Mouse (Mus musculus) activated CD4-positive, CD25-positive, alpha-beta regulatory T cell, adult 9 weeks (primary cell): ENCODE data around the gene Olfr1106. TPM values are rescaled to one million over a fixed set of nuclear protein-coding genes. Genes with fewer than 3 reads are reported as not detected.

Source experiments
- polyA plus RNA-seq: library from polyadenylated mRNA; unstranded; fragments of 100-300 nt; shearing (Covaris generic); gene quantifications from one replicate; pipeline ENCODE4 v1.2.1, GENCODE M21; 2017

Gene Olfr1106
- not detected for polyA plus RNA-seq

DNA sequence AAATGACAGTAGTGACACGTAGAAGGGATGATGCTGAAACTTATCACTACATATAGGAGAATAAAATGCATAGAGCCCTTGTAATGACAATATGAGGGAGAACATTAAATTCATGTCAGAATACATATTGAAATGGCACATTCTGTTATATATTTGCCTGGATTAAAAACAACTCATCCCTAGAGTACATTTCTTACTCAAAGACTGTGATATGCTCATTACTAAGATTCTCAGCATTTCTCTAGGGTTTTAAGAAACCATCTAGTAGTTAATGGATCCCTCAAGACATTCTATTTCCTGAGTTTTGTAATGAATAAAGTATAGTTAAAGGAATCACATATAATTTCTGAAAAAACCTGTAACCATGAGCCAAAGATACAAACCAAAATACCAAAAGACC lies at the start of gene Olfr1106:
Gene Olfr1106, minus strand, starts transcription at position 101 of the 400 bp plus-strand sequence.

DNA sequence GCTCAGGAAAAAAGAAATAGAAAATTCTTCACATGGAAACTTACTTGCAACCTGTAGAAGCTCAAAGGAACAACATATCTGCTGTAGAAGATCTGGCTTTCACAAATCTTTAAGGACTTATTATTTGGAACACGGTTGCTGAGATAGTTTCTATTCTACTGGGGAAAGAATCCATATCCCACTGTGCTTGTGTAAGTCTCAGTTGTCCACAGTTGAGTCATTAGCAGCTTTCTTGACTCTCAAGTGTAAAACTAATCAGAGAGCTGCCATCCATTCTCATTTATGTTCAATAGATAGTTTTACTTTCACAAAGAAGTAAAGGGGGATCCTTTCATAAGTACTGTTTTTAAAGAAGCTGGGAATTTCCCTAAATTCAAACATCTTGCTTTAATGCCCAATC lies 43.8 kb upstream of the Olfr1106 start, which contains the start of gene Olfr1109:
Gene Olfr1109, minus strand, starts transcription at position 101 of the 400 bp plus-strand sequence.

DNA sequence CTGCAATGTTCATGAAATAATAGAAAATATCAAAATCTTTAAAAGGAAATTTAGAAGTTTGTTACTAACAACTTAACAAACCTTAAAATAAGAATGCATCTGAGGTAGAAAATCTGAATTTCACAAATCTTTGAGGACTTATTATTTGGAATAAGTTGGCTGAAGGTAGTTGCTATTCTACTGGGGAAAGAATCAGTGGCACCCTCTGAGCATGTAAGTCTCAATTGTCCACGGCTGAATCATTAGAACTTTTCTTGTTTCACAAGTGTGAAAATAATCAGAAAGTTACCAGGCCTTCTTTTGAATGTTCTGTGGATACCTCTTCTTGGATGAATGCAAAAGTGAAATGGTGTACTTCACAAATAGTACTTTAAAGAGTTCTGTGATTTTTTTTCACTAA lies 23.6 kb upstream of the Olfr1106 start, which contains the start of gene Olfr1107:
Gene Olfr1107, minus strand, starts transcription at position 101 of the 400 bp plus-strand sequence.

DNA sequence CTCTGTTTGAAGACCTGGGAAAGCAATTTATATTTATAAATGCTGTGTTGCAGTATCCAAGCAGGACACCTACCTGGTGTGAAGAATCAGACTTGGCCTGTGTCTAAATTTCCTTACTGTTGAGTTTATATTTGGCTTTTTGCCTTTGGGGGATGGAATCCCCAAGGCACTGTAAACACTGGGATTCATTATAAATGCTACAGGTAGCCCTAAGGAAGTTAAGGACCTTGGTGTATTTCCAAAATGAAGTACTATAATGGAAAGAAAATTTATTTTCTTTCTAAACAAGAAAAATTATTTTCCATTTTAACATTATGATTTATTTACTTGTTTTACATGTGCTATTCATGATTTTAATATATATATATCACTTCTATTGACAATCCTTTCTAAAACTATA lies 15.6 kb downstream of the Olfr1106 start, which contains the start of gene Olfr1105:
Gene Olfr1105, minus strand, starts transcription at position 101 of the 400 bp plus-strand sequence.

DNA sequence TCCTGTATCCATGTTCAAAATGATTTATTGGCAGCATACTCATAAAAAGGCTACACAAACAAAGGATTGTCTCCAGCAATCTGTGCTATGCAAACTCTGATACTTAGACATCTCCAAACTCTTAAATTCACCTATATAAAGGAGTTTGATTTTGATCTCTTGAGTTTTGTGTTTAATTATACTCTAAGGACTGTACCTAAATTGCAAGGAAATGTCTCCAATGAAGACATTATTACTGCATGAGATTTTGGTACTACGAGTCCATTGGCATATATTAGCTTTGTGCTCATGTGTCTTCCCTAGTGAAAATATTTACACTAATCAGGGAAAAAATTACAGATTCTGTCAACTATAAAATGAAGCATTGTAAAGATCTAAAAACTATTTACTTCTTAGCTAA lies 25.1 kb downstream of the Olfr1106 start, which contains the start of gene Olfr1104:
Gene Olfr1104, minus strand, starts transcription at position 101 of the 400 bp plus-strand sequence.

DNA sequence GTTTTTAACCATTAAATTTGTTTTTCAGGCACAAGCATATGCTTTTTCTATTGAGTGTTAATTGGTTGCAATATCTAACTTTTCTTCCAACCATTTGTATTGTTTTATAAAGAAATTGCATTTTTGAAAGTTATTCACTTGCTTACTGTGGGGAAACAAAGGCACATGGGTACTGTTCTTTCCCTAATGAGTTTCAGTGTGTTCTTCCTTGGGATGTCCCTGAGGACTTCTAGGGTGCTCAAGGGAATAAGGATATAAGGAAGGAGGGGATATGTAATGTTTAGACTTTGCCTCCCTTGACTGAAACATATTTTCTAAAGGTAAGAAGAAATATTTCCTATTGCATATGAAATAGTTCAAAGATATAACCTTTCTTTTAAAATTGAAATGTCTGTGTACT lies 54.0 kb downstream of the Olfr1106 start, which contains the start of gene Olfr1102:
Gene Olfr1102, plus strand, starts transcription at position 301 of the 400 bp plus-strand sequence.

Other genes starting within 250 kb of the Olfr1106 start
- not detected for gene Olfr141, start 242.3 kb downstream of the Olfr1106 start, polyA plus RNA-seq
- not detected for gene Olfr1094, start 227.6 kb downstream of the Olfr1106 start, polyA plus RNA-seq
- gene Olfr1095, start 200.6 kb downstream of the Olfr1106 start, polyA plus RNA-seq, result not detected
- gene Gm13723, start 177.5 kb downstream of the Olfr1106 start, polyA plus RNA-seq, result not detected
- gene Olfr1097, start 160.1 kb downstream of the Olfr1106 start, polyA plus RNA-seq, result not detected
- not detected for gene Olfr1098, start 127.7 kb downstream of the Olfr1106 start, polyA plus RNA-seq
- not detected for gene Olfr1099, start 91.6 kb downstream of the Olfr1106 start, polyA plus RNA-seq
- gene Olfr1100, start 72.3 kb downstream of the Olfr1106 start, polyA plus RNA-seq, result not detected
- not detected for gene Olfr1101, start 61.1 kb downstream of the Olfr1106 start, polyA plus RNA-seq
- not detected for gene Olfr1102, start 53.9 kb downstream of the Olfr1106 start, polyA plus RNA-seq
- gene Olfr1104, start 25.2 kb downstream of the Olfr1106 start, polyA plus RNA-seq, result not detected
- gene Olfr1105, start 15.7 kb downstream of the Olfr1106 start, polyA plus RNA-seq, result not detected
- not detected for gene Olfr1107, start 23.5 kb upstream of the Olfr1106 start, polyA plus RNA-seq
- not detected for gene Olfr1109, start 43.7 kb upstream of the Olfr1106 start, polyA plus RNA-seq
- gene Olfr259, start 62.3 kb upstream of the Olfr1106 start, polyA plus RNA-seq, result not detected
- not detected for gene Olfr1110, start 88.0 kb upstream of the Olfr1106 start, polyA plus RNA-seq
- not detected for gene Olfr1111, start 100.4 kb upstream of the Olfr1106 start, polyA plus RNA-seq
- gene Olfr1112, start 135.5 kb upstream of the Olfr1106 start, polyA plus RNA-seq, result not detected
- not detected for gene Olfr1113, start 156.7 kb upstream of the Olfr1106 start, polyA plus RNA-seq
- not detected for gene Olfr1115, start 195.7 kb upstream of the Olfr1106 start, polyA plus RNA-seq
- not detected for gene Olfr1116, start 215.3 kb upstream of the Olfr1106 start, polyA plus RNA-seq